Mouse (Mus musculus) frontal cortex, postnatal 14 days (tissue): ENCODE data around the gene Meis2.

ENCODE experiments used
- DNase-seq, 2 experiments: peaks; one replicate each; pipeline ENCODE4 v3.0.0; 2022; ENCODE audit warnings: low spot score in 2 of 2

Gene Meis2

GRCm38 (mm10) chr2:116051906-116052614 lies 13.6 kb downstream of the Meis2 start:
- no peak for DNase-seq

- no peak for DNase-seq
These were observed 15.9 kb downstream of the Meis2 start for GRCm38 (mm10) chr2:116049710-116050109.

GRCm38 (mm10) chr2:116047365-116047764 lies 18.3 kb downstream of the Meis2 start:
- DNase-seq: no peak

- no peak for DNase-seq
These were observed 20.6 kb downstream of the Meis2 start for GRCm38 (mm10) chr2:116045048-116045447.

- no peak for DNase-seq
These were observed 22.5 kb downstream of the Meis2 start for GRCm38 (mm10) chr2:116042934-116043698.

- no peak for DNase-seq
These were observed 23.2 kb downstream of the Meis2 start for GRCm38 (mm10) chr2:116042447-116042846.

- no peak for DNase-seq
These were observed 23.9 kb downstream of the Meis2 start for GRCm38 (mm10) chr2:116041683-116042262.

GRCm38 (mm10) chr2:116035345-116035744 lies 30.3 kb downstream of the Meis2 start:
- no peak for DNase-seq

- DNase-seq: no peak
These were observed 37.5 kb downstream of the Meis2 start for GRCm38 (mm10) chr2:116028127-116028526.

GRCm38 (mm10) chr2:116022876-116023275 lies 42.8 kb downstream of the Meis2 start:
- no peak for DNase-seq

- no peak for DNase-seq
These were observed 43.7 kb downstream of the Meis2 start for GRCm38 (mm10) chr2:116021931-116022330.

- no peak for DNase-seq
These were observed 44.6 kb downstream of the Meis2 start for GRCm38 (mm10) chr2:116021046-116021445.

- no peak for DNase-seq
These were observed 45.1 kb downstream of the Meis2 start for GRCm38 (mm10) chr2:116020451-116020951.

- no peak for DNase-seq
These were observed 45.7 kb downstream of the Meis2 start for GRCm38 (mm10) chr2:116019959-116020358.

GRCm38 (mm10) chr2:116019466-116019794 lies 46.2 kb downstream of the Meis2 start:
- DNase-seq: no peak

GRCm38 (mm10) chr2:116018781-116019465 lies 46.7 kb downstream of the Meis2 start:
- no peak for DNase-seq

GRCm38 (mm10) chr2:116015520-116015919 lies 50.1 kb downstream of the Meis2 start:
- DNase-seq: no peak

GRCm38 (mm10) chr2:116010469-116010868 lies 55.2 kb downstream of the Meis2 start:
- no peak for DNase-seq

GRCm38 (mm10) chr2:116010061-116010460 lies 55.6 kb downstream of the Meis2 start:
- no peak for DNase-seq

GRCm38 (mm10) chr2:116009097-116009970 lies 56.3 kb downstream of the Meis2 start:
- no peak for DNase-seq

GRCm38 (mm10) chr2:116002354-116002753 lies 63.3 kb downstream of the Meis2 start:
- DNase-seq: no peak
